Mouse (Mus musculus) G1E (cell line): ENCODE results near the gene Ppm1m.

Source experiments
- CTCF ChIP-seq: IDR thresholded peaks from 2 replicates; pipeline ENCODE4 v1.5.1; 2012; ENCODE audit warnings: low read depth, low read length, inconsistent platforms, mixed read lengths
- POLR2AphosphoS5 ChIP-seq: IDR thresholded peaks from 2 replicates; pipeline ENCODE4 v1.6.1; 2012; ENCODE audit warnings: low read depth, low read length, inconsistent platforms; ENCODE audit not compliant: insufficient replicate concordance
- TAL1 ChIP-seq: conservative IDR thresholded peaks from 2 replicates; pipeline ENCODE4 v1.6.1; 2012; ENCODE audit warnings: low read depth, low read length, inconsistent platforms, mixed read lengths

DNA sequence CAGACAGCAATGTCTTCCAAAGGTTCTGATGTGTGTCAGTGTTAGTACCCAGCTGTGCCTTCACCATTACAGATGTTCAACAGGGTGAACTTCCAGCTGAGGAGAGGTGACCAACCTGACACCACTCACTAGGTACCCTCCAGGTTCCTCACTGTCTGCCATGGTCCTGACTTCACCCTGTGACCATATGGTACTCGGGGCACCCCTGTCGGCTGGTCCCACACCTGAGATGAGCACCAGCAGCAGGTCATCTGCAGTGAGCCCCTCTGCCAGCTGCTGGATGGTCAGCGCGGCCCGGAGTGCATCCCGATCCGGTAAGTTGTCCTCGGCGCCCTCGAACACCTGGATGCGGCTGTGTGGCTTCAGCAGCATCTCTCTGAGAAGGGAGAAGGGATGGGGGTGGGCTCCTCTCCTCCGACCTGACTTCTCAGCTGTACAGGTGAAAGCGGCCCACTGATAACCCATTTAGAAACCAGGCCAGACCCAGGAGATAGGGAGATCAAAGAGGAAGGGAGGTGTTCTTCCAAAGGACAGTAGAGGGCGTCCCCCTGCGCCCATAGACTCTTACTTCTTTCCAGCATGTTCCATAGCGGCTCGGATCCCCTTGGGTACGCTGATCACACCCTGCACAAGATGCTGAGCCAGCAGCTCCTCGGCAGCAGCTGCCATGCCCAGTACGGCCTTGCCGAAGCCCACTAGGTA is 42.5 kb downstream of the Ppm1m start:
- TF ChIP-seq TAL1 (no peak), CTCF (no peak), POLR2AphosphoS5 (no peak)
